Mouse (Mus musculus): ENCODE measurements around the gene Btbd17. TPM values are rescaled to one million over a fixed set of nuclear protein-coding genes. Genes with fewer than 3 reads are reported as not detected.

Btbd17 gene
- polyA plus RNA-seq, 1 experiment from 2014 or later, result 33.6 TPM

DNA sequence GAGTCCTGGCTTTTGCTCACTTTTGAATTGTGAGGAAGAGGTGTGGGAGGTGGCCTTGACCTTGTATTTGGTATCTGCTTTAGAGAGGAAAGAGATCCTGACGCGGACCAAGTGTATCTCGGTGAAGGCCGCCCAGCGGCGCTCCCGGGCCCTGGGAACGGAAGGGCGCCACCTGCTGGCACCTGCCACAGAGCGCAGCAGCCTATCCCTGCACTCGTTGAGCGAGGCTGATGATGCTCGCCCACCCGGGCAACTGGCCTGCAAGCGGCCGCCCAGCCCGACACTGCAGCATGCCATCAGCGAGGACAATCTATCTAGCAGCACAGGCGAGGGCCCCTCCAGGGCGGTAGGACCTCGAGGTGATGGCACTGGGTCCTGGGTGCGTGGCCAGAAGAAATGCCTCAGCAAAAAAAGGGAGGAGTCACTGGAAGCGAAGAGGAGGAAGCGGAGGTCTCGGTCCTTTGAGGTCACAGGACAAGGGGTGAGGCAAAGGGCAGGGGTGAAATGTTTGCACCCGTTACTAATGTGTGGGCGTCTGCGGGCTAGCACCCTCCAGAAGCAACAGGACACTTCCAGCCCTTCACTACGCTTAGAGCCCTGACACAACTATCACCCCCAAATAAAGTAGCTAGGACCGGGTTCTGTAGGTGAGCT lies 6.6 kb downstream of the Btbd17 start:
- Histone ChIP-seq H3K9ac (replicated peaks) (peak overlapping the region; percentile 48; the same call in 1 of the 2 replicates), H3K27me3 (peaks cover 69% of the 10 kb centered on the region), H3K4me2 (replicated peaks) (peak overlapping the region; percentile 45), H3K4me1 (replicated peaks) (peaks cover 61% of the 10 kb centered on the region), H3K9me3 (no peaks in the 10 kb centered on the region), H3K36me3 (no peaks in the 10 kb centered on the region), H3K4me3 (replicated peaks) (peak overlapping the region; percentile 18), H3K27ac (no peak overlapping the region)
- whole genome bisulfite sequencing, result 14% methylated on average over 30 of the region's 30 CpGs
- peak; percentile 67 for ATAC-seq

- no peak overlapping the region for H3K4me2 ChIP-seq (replicated peaks)
- no peak overlapping the region for H3K27ac ChIP-seq
- 81% methylated on average over 3 of the region's 3 CpGs for WGBS
- no peak overlapping the region for H3K9ac ChIP-seq (replicated peaks)
- H3K9me3 ChIP-seq, result no peaks in the 10 kb centered on the region
- H3K27me3 ChIP-seq, result peaks cover 67% of the 10 kb centered on the region
- H3K36me3 ChIP-seq, result no peaks in the 10 kb centered on the region
- ATAC-seq, result no peak
- H3K4me3 ChIP-seq (replicated peaks), result no peak overlapping the region
- H3K4me1 ChIP-seq (replicated peaks), result peaks cover 46% of the 10 kb centered on the region
Observed at GRCm38 (mm10) chr11:114787611-114788010, 8.1 kb downstream of the Btbd17 start.

GRCm38 (mm10) chr11:114786326-114786725 lies 9.4 kb downstream of the Btbd17 start:
- peak overlapping the region; percentile 47 for H3K9ac ChIP-seq (replicated peaks)
- WGBS, result under 1% methylated on average over 43 of the region's 43 CpGs
- H3K4me2 ChIP-seq (replicated peaks), result peak overlapping the region; percentile 59
- H3K4me1 ChIP-seq (replicated peaks), result peaks cover 33% of the 10 kb centered on the region
- H3K27ac ChIP-seq, result no peak overlapping the region
- no peaks in the 10 kb centered on the region for H3K36me3 ChIP-seq
- H3K4me3 ChIP-seq (replicated peaks), result peak overlapping the region; percentile 31
- peaks cover 56% of the 10 kb centered on the region for H3K27me3 ChIP-seq
- ATAC-seq, result peak; percentile 75
- H3K9me3 ChIP-seq, result no peaks in the 10 kb centered on the region

DNA sequence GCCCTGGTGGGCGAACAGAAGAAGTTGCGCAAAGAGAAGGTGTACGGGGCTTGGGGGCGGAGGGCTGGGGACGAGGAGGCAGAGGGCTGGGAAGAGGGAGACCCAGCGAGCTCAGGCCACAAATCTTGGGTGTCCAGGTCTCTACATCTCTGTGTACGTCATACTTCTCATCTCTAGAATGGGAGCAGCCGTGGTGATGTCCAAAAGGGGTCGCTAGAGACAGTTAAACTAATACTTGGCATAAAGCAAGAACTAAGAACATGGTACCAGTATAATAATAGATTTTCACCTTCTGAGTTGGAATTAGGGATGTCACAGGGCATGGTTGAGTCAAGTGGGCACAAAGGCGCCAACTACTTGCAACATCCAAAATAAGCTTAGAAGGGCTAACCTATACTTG lies 9.9 kb downstream of the Btbd17 start:
- H3K9ac ChIP-seq (replicated peaks), result peak overlapping the region; percentile 47; the same call in 1 of the 2 replicates
- H3K4me1 ChIP-seq (replicated peaks), result peaks cover 30% of the 10 kb centered on the region
- H3K4me2 ChIP-seq (replicated peaks), result peak overlapping the region; percentile 59
- no peak for ATAC-seq
- H3K27me3 ChIP-seq, result peaks cover 53% of the 10 kb centered on the region
- no peaks in the 10 kb centered on the region for H3K9me3 ChIP-seq
- no peaks in the 10 kb centered on the region for H3K36me3 ChIP-seq
- 57% methylated on average over 10 of the region's 10 CpGs for WGBS
- peak overlapping the region; percentile 31 for H3K4me3 ChIP-seq (replicated peaks)
- no peak overlapping the region for H3K27ac ChIP-seq

GRCm38 (mm10) chr11:114780076-114780475 lies 15.7 kb downstream of the Btbd17 start:
- Histone ChIP-seq H3K36me3 (no peaks in the 10 kb centered on the region), H3K9me3 (no peaks in the 10 kb centered on the region), H3K4me2 (replicated peaks) (no peak overlapping the region), H3K27ac (no peak overlapping the region), H3K27me3 (peaks cover 8% of the 10 kb centered on the region), H3K9ac (replicated peaks) (no peak overlapping the region), H3K4me1 (replicated peaks) (peaks cover 19% of the 10 kb centered on the region), H3K4me3 (replicated peaks) (no peak overlapping the region)
- WGBS, result 29% methylated on average over 9 of the region's 9 CpGs
- ATAC-seq, result no peak

- no peak overlapping the region for H3K9ac ChIP-seq (replicated peaks)
- no peak overlapping the region for H3K4me2 ChIP-seq (replicated peaks)
- ATAC-seq, result no peak
- no peaks in the 10 kb centered on the region for H3K9me3 ChIP-seq
- H3K36me3 ChIP-seq, result no peaks in the 10 kb centered on the region
- no peak overlapping the region for H3K4me3 ChIP-seq (replicated peaks)
- H3K4me1 ChIP-seq (replicated peaks), result peaks cover 8% of the 10 kb centered on the region
- peaks cover 5% of the 10 kb centered on the region; the same call in 1 of the 2 replicates for H3K27me3 ChIP-seq
- no peak overlapping the region for H3K27ac ChIP-seq
- WGBS, result 61% methylated on average over 2 of the region's 2 CpGs
Observed at GRCm38 (mm10) chr11:114771896-114772295, 23.8 kb downstream of the Btbd17 start.

GRCm38 (mm10) chr11:114769911-114770310 lies 25.8 kb downstream of the Btbd17 start:
- peaks cover 13% of the 10 kb centered on the region for H3K4me1 ChIP-seq (replicated peaks)
- no peak overlapping the region for H3K4me3 ChIP-seq (replicated peaks)
- H3K27me3 ChIP-seq, result peaks cover 23% of the 10 kb centered on the region
- H3K27ac ChIP-seq, result no peak overlapping the region
- WGBS, result 43% methylated on average over 6 of the region's 6 CpGs
- H3K4me2 ChIP-seq (replicated peaks), result no peak overlapping the region
- H3K9ac ChIP-seq (replicated peaks), result no peak overlapping the region
- H3K36me3 ChIP-seq, result no peaks in the 10 kb centered on the region
- no peaks in the 10 kb centered on the region for H3K9me3 ChIP-seq
- peak; percentile 48; the same call in 1 of the 2 replicates for ATAC-seq

GRCm38 (mm10) chr11:114764820-114765818 lies 30.6 kb downstream of the Btbd17 start, which contains the start of gene Kif19a:
Gene Kif19a, plus strand, starts transcription at chr11:114765388.
- no peaks in the 10 kb centered on the region for H3K36me3 ChIP-seq
- peaks cover 15% of the 10 kb centered on the region for H3K4me1 ChIP-seq (replicated peaks)
- H3K27me3 ChIP-seq, result peaks cover 41% of the 10 kb centered on the region
- no peaks in the 10 kb centered on the region for H3K9me3 ChIP-seq
- peak within 1 kb of the TSS; percentile 79 for H3K4me2 ChIP-seq (replicated peaks)
- 2% methylated on average over 51 of the region's 51 CpGs for WGBS
- H3K4me3 ChIP-seq (replicated peaks), result peak within 1 kb of the TSS; percentile 47
- peak within 1 kb of the TSS; percentile 53 for H3K9ac ChIP-seq (replicated peaks)
- no peak within 1 kb of the TSS for H3K27ac ChIP-seq
- peak; percentile 76 for ATAC-seq

DNA sequence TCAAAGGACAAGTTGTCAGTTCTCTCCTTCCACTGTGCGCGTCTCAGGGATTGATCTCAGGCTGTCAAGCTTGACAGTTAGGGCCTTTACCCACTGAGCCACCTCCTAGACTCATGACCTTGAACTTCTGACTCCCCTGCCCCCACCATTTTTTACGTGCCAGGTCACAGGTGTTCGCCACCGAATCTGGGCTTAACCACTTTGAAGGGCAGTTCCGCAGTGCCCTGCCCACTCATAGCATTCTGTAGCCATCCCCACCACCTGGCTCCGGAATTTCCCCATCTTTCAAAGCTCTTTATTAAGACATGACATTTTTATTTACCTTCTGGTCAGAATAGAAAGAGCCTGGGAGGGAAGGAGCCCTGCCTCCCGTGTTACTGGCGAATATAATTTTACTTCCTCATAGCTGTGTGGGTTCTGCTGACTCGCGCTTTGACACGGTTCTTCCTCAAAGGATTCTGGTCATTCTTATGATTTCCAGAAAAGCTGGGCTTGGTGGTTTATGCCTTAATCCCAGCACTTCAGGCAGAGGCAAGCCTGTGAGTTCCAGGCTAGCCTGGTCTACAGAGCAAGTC lies 48.1 kb downstream of the Btbd17 start:
- 83% methylated on average over 12 of the region's 12 CpGs for WGBS
- Histone ChIP-seq H3K9ac (replicated peaks) (no peak overlapping the region), H3K27me3 (peaks cover 20% of the 10 kb centered on the region), H3K4me2 (replicated peaks) (no peak overlapping the region), H3K36me3 (no peaks in the 10 kb centered on the region), H3K4me3 (replicated peaks) (no peak overlapping the region), H3K9me3 (no peaks in the 10 kb centered on the region), H3K4me1 (replicated peaks) (no peaks in the 10 kb centered on the region; the same call in 1 of the 2 replicates), H3K27ac (no peak overlapping the region)
- ATAC-seq, result no peak

- no peak overlapping the region for H3K27ac ChIP-seq
- no peak overlapping the region for H3K4me3 ChIP-seq (replicated peaks)
- ATAC-seq, result peak; percentile 68
- H3K27me3 ChIP-seq, result peaks cover 23% of the 10 kb centered on the region
- peak overlapping the region; percentile 42 for H3K4me2 ChIP-seq (replicated peaks)
- H3K9me3 ChIP-seq, result no peaks in the 10 kb centered on the region
- no peaks in the 10 kb centered on the region for H3K36me3 ChIP-seq
- under 1% methylated on average over 12 of the region's 12 CpGs for WGBS
- H3K4me1 ChIP-seq (replicated peaks), result peaks cover 20% of the 10 kb centered on the region
- no peak overlapping the region for H3K9ac ChIP-seq (replicated peaks)
Observed at GRCm38 (mm10) chr11:114745134-114745533, 50.6 kb downstream of the Btbd17 start.

- Histone ChIP-seq H3K9me3 (no peaks in the 10 kb centered on the region), H3K27me3 (peaks cover 42% of the 10 kb centered on the region), H3K9ac (replicated peaks) (no peak overlapping the region), H3K4me1 (replicated peaks) (peaks cover 24% of the 10 kb centered on the region), H3K4me3 (replicated peaks) (no peak overlapping the region), H3K36me3 (no peaks in the 10 kb centered on the region), H3K27ac (peak overlapping the region; percentile 47; the same call in 1 of the 2 replicates), H3K4me2 (replicated peaks) (no peak overlapping the region)
- ATAC-seq, result peak; percentile 83
- WGBS, result 10% methylated on average over 6 of the region's 6 CpGs
Observed at GRCm38 (mm10) chr11:114741451-114741850, 54.3 kb downstream of the Btbd17 start.
